Mouse (Mus musculus) neural tube, embryonic 12.5 days (tissue): Measurements from ENCODE around the gene Psmd7. TPM values are rescaled to one million over a fixed set of nuclear protein-coding genes. Genes with fewer than 3 reads are reported as not detected.

Experiments used
- ATAC-seq: fragments of 200-750 bp; cut with Nextera tagmentation; 2 replicates; pipeline ENCODE4 v1.8.0; 2017; ENCODE audit warnings: low read depth, mild to moderate bottlenecking, moderate TSS enrichment, moderate library complexity; ENCODE audit not compliant: low FRiP score
- H3K27ac ChIP-seq: fragments of 300-500 bp; sonication (generic); 2 replicates; pipeline ENCODE4 v1.5.1; 2016
- H3K27me3 ChIP-seq: fragments of 300-500 bp; sonication (generic); replicated peaks from 2 replicates; pipeline ENCODE4 v1.6.1; 2016; ENCODE audit warnings: mild to moderate bottlenecking
- H3K36me3 ChIP-seq: fragments of 300-500 bp; sonication (generic); 2 replicates; pipeline ENCODE4 v1.6.1; 2016; ENCODE audit warnings: mild to moderate bottlenecking
- H3K4me1 ChIP-seq: fragments of 300-500 bp; sonication (generic); 2 replicates; pipeline ENCODE4 v1.6.1; 2016
- H3K4me2 ChIP-seq: fragments of 300-500 bp; sonication (generic); replicated peaks from 2 replicates; pipeline ENCODE4 v1.6.1; 2016; ENCODE audit warnings: mild to moderate bottlenecking
- H3K4me3 ChIP-seq: fragments of 300-500 bp; sonication (generic); 2 replicates; pipeline ENCODE4 v1.5.1; 2016
- H3K9ac ChIP-seq: fragments of 300-500 bp; sonication (generic); 2 replicates; pipeline ENCODE4 v1.6.1; 2016; ENCODE audit warnings: mild to moderate bottlenecking
- H3K9me3 ChIP-seq: fragments of 300-500 bp; sonication (generic); 2 replicates; pipeline ENCODE4 v1.6.1; 2016; ENCODE audit warnings: mild to moderate bottlenecking
- WGBS: fragments of 180-500 bp; shearing (Covaris S2); methylation state at CpG from one replicate; pipeline ENCODE4 v1.1.7; 2016; 5-methylcytosine and 5-hydroxymethylcytosine counted together
- polyA plus RNA-seq: library from polyadenylated mRNA; unstranded; fragments of >200 nt; fragmentation: Nextera tagmentation; extraction: Ambion mirVana; gene quantifications from 2 replicates; pipeline ENCODE4 v1.2.1, GENCODE M21; 2016

Psmd7 gene
- polyA plus RNA-seq, 1 experiment from 2014 or later: 287 TPM

DNA sequence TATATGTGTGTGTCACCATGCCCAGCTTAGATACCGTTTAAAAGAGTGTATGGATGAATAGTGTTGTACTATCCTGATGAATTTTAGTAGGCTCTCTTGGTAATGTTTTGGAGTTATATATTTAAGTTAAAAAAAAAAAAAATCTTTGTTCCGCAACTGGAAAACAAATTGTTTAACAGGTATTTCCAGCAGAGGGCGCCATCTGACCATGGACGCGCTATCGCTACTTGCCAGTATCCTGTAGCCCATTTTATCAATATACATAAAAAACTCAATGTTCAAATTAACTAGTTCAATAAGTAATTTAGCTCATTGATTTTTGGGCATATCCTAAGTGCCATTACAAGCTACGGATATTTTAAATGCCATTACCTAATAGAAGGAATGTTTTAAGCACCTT is 14.8 kb upstream of the Psmd7 start:
- no peak overlapping the region for H3K4me2 ChIP-seq
- H3K9ac ChIP-seq: no peak overlapping the region
- H3K4me1 ChIP-seq: peaks cover 1% of the 10 kb centered on the region; the same call in 1 of the 2 replicates
- WGBS: 7% methylated on average over 7 of the region's 7 CpGs
- ATAC-seq: no peak
- H3K36me3 ChIP-seq: no peaks in the 10 kb centered on the region
- no peaks in the 10 kb centered on the region for H3K27me3 ChIP-seq
- no peak overlapping the region for H3K4me3 ChIP-seq
- no peak overlapping the region for H3K27ac ChIP-seq
- no peaks in the 10 kb centered on the region for H3K9me3 ChIP-seq

DNA sequence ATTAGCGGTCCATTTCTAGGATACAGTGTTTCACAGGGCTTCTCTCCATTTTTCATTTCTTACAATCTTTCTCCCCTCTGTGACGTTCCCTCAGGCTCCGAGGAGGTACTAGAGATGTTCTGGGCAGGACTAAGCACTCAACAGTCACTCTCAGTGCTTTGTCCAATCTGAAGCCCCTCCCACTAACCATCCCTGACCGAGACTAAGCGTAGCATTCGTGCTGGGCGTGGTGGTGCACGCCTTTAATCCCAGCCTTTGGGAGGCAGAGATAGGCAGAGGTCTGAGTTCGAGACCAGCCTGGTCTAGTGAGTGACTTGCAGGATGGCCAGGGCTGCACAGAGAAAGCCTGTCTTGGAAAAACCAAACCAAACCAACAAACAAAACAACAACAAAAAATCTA is 11.4 kb upstream of the Psmd7 start:
- H3K4me3 ChIP-seq: no peak overlapping the region
- no peaks in the 10 kb centered on the region for H3K27me3 ChIP-seq
- H3K27ac ChIP-seq: no peak overlapping the region
- WGBS: 84% methylated on average over 9 of the region's 9 CpGs
- no peak overlapping the region for H3K4me2 ChIP-seq
- no peaks in the 10 kb centered on the region for H3K9me3 ChIP-seq
- H3K36me3 ChIP-seq: no peaks in the 10 kb centered on the region
- ATAC-seq: no peak
- H3K4me1 ChIP-seq: no peaks in the 10 kb centered on the region
- no peak overlapping the region for H3K9ac ChIP-seq

- Histone ChIP-seq H3K36me3 (no peaks in the 10 kb centered on the region), H3K4me3 (no peak overlapping the region), H3K4me1 (no peaks in the 10 kb centered on the region), H3K9ac (no peak overlapping the region), H3K27ac (no peak overlapping the region), H3K4me2 (no peak overlapping the region), H3K27me3 (no peaks in the 10 kb centered on the region), H3K9me3 (no peaks in the 10 kb centered on the region)
- ATAC-seq: no peak
- WGBS: 78% methylated on average over 1 of the region's 1 CpGs
Observed at GRCm38 (mm10) chr8:107597731-107598130, 9.5 kb upstream of the Psmd7 start.

- H3K27ac ChIP-seq: no peak overlapping the region
- no peaks in the 10 kb centered on the region for H3K27me3 ChIP-seq
- no peaks in the 10 kb centered on the region for H3K4me1 ChIP-seq
- 50% methylated on average over 6 of the region's 6 CpGs for WGBS
- ATAC-seq: no peak
- no peak overlapping the region for H3K4me2 ChIP-seq
- H3K9ac ChIP-seq: no peak overlapping the region
- no peak overlapping the region for H3K4me3 ChIP-seq
- H3K9me3 ChIP-seq: no peaks in the 10 kb centered on the region
- H3K36me3 ChIP-seq: no peaks in the 10 kb centered on the region
Observed at GRCm38 (mm10) chr8:107594817-107595216, 6.6 kb upstream of the Psmd7 start.

DNA sequence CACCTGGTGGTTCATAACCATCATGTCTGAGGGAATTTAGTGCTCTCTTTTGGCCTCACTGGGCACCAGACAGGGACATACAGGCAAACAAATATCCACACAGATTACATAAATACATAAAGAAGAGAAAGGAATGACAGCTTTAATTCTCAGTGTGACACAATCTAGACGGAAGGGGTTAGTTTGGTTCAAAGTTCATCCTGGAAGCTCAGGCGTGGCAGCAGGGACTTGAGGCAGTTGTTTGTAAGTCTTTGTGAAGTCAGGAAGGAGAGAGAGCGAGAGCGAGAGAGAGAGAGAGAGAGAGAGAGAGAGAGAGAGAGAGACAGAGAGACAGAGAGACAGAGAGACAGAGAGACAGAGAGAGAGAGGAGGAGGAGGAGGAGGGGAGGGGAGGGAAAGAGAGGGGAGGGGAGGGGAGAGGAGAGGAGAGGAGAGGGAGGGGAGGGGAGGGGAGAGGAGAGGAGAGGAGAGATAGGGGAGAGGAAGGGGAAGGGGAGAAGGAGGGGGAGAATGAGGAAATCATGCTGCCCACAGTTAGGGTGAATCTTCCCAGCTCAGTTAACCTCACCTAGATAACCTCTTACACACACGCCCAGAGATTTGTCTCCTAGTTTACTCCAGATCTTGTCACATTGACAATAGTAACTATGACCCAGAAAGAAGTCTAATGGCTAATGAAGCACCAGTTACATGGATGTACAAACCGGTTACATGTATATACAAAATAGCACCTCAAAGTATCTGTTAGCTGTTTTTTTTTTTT is 5.9 kb upstream of the Psmd7 start:
- no peaks in the 10 kb centered on the region for H3K4me1 ChIP-seq
- no peak overlapping the region for H3K27ac ChIP-seq
- ATAC-seq: no peak
- no peak overlapping the region for H3K9ac ChIP-seq
- H3K36me3 ChIP-seq: no peaks in the 10 kb centered on the region
- H3K4me3 ChIP-seq: no peak overlapping the region
- 80% methylated on average over 6 of the region's 6 CpGs for WGBS
- H3K27me3 ChIP-seq: no peaks in the 10 kb centered on the region
- no peaks in the 10 kb centered on the region for H3K9me3 ChIP-seq
- H3K4me2 ChIP-seq: no peak overlapping the region

- peaks cover 14% of the 10 kb centered on the region for H3K4me1 ChIP-seq
- peak overlapping the region; percentile 96 for H3K4me3 ChIP-seq
- H3K9ac ChIP-seq: peak overlapping the region; percentile 90
- 2% methylated on average over 17 of the region's 17 CpGs for WGBS
- no peaks in the 10 kb centered on the region for H3K27me3 ChIP-seq
- peaks cover 38% of the 10 kb centered on the region for H3K36me3 ChIP-seq
- H3K9me3 ChIP-seq: no peaks in the 10 kb centered on the region
- ATAC-seq: peak; percentile 57
- H3K4me2 ChIP-seq: peak overlapping the region; percentile 85
- H3K27ac ChIP-seq: peak overlapping the region; percentile 75; the same call in 1 of the 2 replicates
Observed at GRCm38 (mm10) chr8:107587429-107587994, 752 bp downstream of the Psmd7 start.

DNA sequence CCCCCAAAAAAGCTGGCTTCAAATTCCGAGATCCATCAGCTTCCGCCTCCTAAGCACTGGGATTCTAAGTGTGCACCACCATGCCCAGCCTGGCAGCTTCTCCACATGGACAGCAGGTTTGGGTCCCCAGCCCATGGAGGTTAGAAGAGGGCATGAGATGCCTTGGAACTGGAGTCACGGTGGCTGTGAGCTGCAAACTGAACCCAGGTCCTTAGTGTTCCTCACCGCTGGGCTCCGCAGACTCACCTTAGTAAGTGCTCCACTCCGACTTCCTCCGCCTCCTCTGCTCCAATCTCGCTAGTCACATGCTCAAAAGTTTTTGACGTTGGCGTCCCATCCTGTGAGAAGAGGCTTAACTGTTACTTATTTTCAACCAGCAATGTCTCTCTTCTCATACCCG is 6.1 kb downstream of the Psmd7 start:
- peaks cover 87% of the 10 kb centered on the region for H3K36me3 ChIP-seq
- no peaks in the 10 kb centered on the region for H3K9me3 ChIP-seq
- no peak overlapping the region for H3K4me3 ChIP-seq
- H3K4me1 ChIP-seq: peaks cover 12% of the 10 kb centered on the region
- no peak overlapping the region for H3K9ac ChIP-seq
- no peak overlapping the region for H3K4me2 ChIP-seq
- H3K27ac ChIP-seq: no peak overlapping the region
- H3K27me3 ChIP-seq: no peaks in the 10 kb centered on the region
- WGBS: 95% methylated on average over 11 of the region's 11 CpGs
- no peak for ATAC-seq

GRCm38 (mm10) chr8:107581536-107581935 is 6.7 kb downstream of the Psmd7 start:
- H3K4me2 ChIP-seq: no peak overlapping the region
- H3K27me3 ChIP-seq: no peaks in the 10 kb centered on the region
- H3K4me3 ChIP-seq: no peak overlapping the region
- ATAC-seq: no peak
- no peak overlapping the region for H3K9ac ChIP-seq
- WGBS: over 99% methylated on average over 4 of the region's 4 CpGs
- no peak overlapping the region for H3K27ac ChIP-seq
- peaks cover 87% of the 10 kb centered on the region for H3K36me3 ChIP-seq
- no peaks in the 10 kb centered on the region for H3K9me3 ChIP-seq
- peaks cover 9% of the 10 kb centered on the region for H3K4me1 ChIP-seq

- no peak overlapping the region for H3K27ac ChIP-seq
- H3K4me3 ChIP-seq: no peak overlapping the region
- no peak for ATAC-seq
- H3K36me3 ChIP-seq: peaks cover 83% of the 10 kb centered on the region
- 96% methylated on average over 13 of the region's 13 CpGs for WGBS
- no peaks in the 10 kb centered on the region for H3K27me3 ChIP-seq
- no peak overlapping the region for H3K9ac ChIP-seq
- 0 out of 2 replicates have a peak, but pooled peaks cover 2% of the 10 kb centered on the region for H3K4me1 ChIP-seq
- H3K4me2 ChIP-seq: no peak overlapping the region
- no peaks in the 10 kb centered on the region for H3K9me3 ChIP-seq
Observed at GRCm38 (mm10) chr8:107580879-107581278, 7.4 kb downstream of the Psmd7 start.

DNA sequence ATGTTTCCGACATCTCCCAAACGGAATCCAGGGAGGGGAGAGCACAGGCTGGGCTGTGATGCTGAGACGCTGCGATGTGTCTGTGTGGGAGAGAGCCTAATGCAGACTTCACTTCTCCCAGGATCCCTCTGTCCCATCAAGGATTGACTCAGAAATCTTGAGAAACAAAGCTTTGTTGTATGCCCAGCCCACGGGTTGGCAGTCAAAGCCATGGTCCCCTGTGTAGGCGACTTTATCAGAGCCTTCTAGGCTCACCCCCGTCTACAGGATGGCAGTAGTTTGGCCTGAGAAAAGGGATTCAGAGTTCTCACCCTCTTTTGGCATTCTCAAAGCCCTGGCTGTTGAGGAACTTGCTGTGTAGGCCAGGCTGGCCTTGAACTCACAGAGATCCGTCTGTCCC is 9.7 kb downstream of the Psmd7 start:
- 88% methylated on average over 8 of the region's 8 CpGs for WGBS

DNA sequence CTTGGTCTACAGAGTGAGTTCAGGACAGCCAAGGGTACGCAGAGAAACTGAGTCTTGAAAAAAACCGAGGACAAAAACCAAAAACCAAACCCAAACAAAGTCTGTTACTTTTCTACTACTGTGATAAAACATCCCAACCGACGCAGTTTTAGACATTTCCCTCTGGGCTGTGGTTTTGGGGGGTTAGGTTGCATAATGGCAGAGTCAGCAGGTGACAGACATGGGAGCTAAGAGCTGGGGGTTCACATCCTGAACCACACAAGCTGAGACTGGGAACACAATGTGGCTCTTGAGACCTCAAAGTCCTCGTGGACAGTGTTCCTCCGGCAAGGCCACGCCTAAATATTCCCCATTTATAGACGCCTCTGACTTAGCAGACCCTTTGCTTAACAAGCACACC is 10.1 kb downstream of the Psmd7 start:
- Histone ChIP-seq H3K4me3 (no peak overlapping the region), H3K9me3 (no peaks in the 10 kb centered on the region), H3K27me3 (no peaks in the 10 kb centered on the region), H3K4me1 (no peaks in the 10 kb centered on the region), H3K4me2 (no peak overlapping the region), H3K9ac (no peak overlapping the region), H3K36me3 (peaks cover 55% of the 10 kb centered on the region), H3K27ac (0 out of 2 replicates have a peak overlapping the region, but pooled peaks have one; percentile 15)
- ATAC-seq: no peak
- WGBS: 88% methylated on average over 8 of the region's 8 CpGs

More for the DNA sequence above, 9.7 kb downstream of the Psmd7 start:
- H3K4me3 ChIP-seq: no peak overlapping the region
- no peak for ATAC-seq
- no peaks in the 10 kb centered on the region for H3K9me3 ChIP-seq
- H3K27me3 ChIP-seq: no peaks in the 10 kb centered on the region
- H3K9ac ChIP-seq: no peak overlapping the region
- H3K36me3 ChIP-seq: peaks cover 59% of the 10 kb centered on the region
- no peak overlapping the region for H3K4me2 ChIP-seq
- no peak overlapping the region for H3K27ac ChIP-seq
- H3K4me1 ChIP-seq: no peaks in the 10 kb centered on the region

GRCm38 (mm10) chr8:107577640-107578039 is 10.6 kb downstream of the Psmd7 start:
- no peaks in the 10 kb centered on the region for H3K4me1 ChIP-seq
- no peaks in the 10 kb centered on the region for H3K27me3 ChIP-seq
- no peaks in the 10 kb centered on the region for H3K9me3 ChIP-seq
- H3K27ac ChIP-seq: 0 out of 2 replicates have a peak overlapping the region, but pooled peaks have one; percentile 15
- WGBS: 88% methylated on average over 4 of the region's 4 CpGs
- ATAC-seq: no peak
- H3K9ac ChIP-seq: no peak overlapping the region
- peaks cover 50% of the 10 kb centered on the region for H3K36me3 ChIP-seq
- no peak overlapping the region for H3K4me3 ChIP-seq
- H3K4me2 ChIP-seq: no peak overlapping the region
